Comparison of ENCODE assay signal across 10 mouse cellular contexts in genomic region chr3:102169197-102169905, GRCm38 (mm10). TPM values are rescaled to one million over a fixed set of nuclear protein-coding genes. Genes with fewer than 3 reads are reported as not detected.
DNase-seq lines count a peak whose midpoint lies in the region; ATAC-seq and TF ChIP-seq lines count a peak whose summit lies in the region.
"Had no signal": no experiment of that assay in that cellular context is flagged by ENCODE, and none has a peak within 500 bp of the region (broad histone marks: within the 10 kb centered on the region; RNA-seq: fewer than 3 reads in every experiment).

No protein-coding gene starts in this region.

- no peak overlapping the region for H3K4me2 ChIP-seq in limb, embryonic 12.5 days
- peak overlapping the region; percentile 24; the same call in 1 of the 2 replicates for H3K4me2 ChIP-seq in heart, embryonic 15.5 days
- no peak overlapping the region for H3K4me2 ChIP-seq in liver, postnatal 0 days (ENCODE audit: low read depth, low read length)

- TF ChIP-seq CTCF in liver, postnatal 0 days (IDR thresholded peaks at IDR 0.05; ENCODE audit: low read depth), result no peak

- no peaks in the 10 kb centered on the region for H3K9me3 ChIP-seq in limb, embryonic 12.5 days
- no peaks in the 10 kb centered on the region for H3K9me3 ChIP-seq in limb, embryonic 10.5 days (replicated peaks)
- no peaks in the 10 kb centered on the region for H3K9me3 ChIP-seq in heart, embryonic 15.5 days (replicated peaks)
- H3K9me3 ChIP-seq in liver, postnatal 0 days (ENCODE audit: low read length), result no peaks in the 10 kb centered on the region

- TF ChIP-seq EP300 in liver, postnatal 0 days (IDR thresholded peaks at IDR 0.05; ENCODE audit: low read depth), result no peak

- H3K4me1 ChIP-seq in limb, embryonic 12.5 days (replicated peaks), result peaks cover 34% of the 10 kb centered on the region
- peaks cover 22% of the 10 kb centered on the region for H3K4me1 ChIP-seq in limb, embryonic 10.5 days
- peaks cover 73% of the 10 kb centered on the region for H3K4me1 ChIP-seq in heart, embryonic 15.5 days (replicated peaks)
- peaks cover 12% of the 10 kb centered on the region for H3K4me1 ChIP-seq in liver, postnatal 0 days (ENCODE audit: insufficient read depth)
- H3K4me1 ChIP-seq: megakaryocyte, embryonic 14.5 days had no signal

- H3K27ac ChIP-seq in limb, embryonic 12.5 days, result peak overlapping the region; percentile 56; the same call in 1 of the 2 replicates
- H3K27ac ChIP-seq in limb, embryonic 10.5 days, result no peak overlapping the region
- peak overlapping the region; percentile 78 for H3K27ac ChIP-seq in heart, embryonic 15.5 days
- no peak overlapping the region for H3K27ac ChIP-seq in liver, postnatal 0 days (ENCODE audit: low read depth)

- H3K27me3 ChIP-seq in limb, embryonic 12.5 days, result no peaks in the 10 kb centered on the region
- H3K27me3 ChIP-seq in limb, embryonic 10.5 days (ENCODE audit: low read depth, poor library complexity, severe bottlenecking), result no peaks in the 10 kb centered on the region
- no peaks in the 10 kb centered on the region for H3K27me3 ChIP-seq in heart, embryonic 15.5 days
- no peaks in the 10 kb centered on the region for H3K27me3 ChIP-seq in liver, postnatal 0 days (ENCODE audit: insufficient read depth, low read length)
- H3K27me3 ChIP-seq: CH12.LX; megakaryocyte, embryonic 14.5 days had no signal

- peak; percentile 52 for ATAC-seq in limb, embryonic 12.5 days (ENCODE audit: insufficient number of reproducible peaks, insufficient read depth, low FRiP score, low TSS enrichment, low read depth)
- ATAC-seq in heart, embryonic 15.5 days (replicated peaks; ENCODE audit: insufficient number of reproducible peaks, insufficient read depth, low FRiP score, low read depth), result peak; percentile 90
- ATAC-seq in liver, postnatal 0 days, result no peak
- ATAC-seq in CD4-positive, CD25-positive, alpha-beta regulatory T cell, adult 4 months, result no peak

- DNase-seq in limb, embryonic 10.5 days (ENCODE audit: low spot score), result no peak
- DNase-seq in fibroblast of lung, adult 2 months (ENCODE audit: low read depth), result peak; percentile 90
- DNase-seq in large intestine, adult 2 months (ENCODE audit: low read depth, low spot score), result peak; percentile 79
- peak; percentile 67 for DNase-seq in liver, postnatal 0 days
- DNase-seq in right cerebral cortex, adult 2 months (ENCODE audit: low spot score in 2 of 2), result peak; percentile 96 to 97

- H3K36me3 ChIP-seq in limb, embryonic 12.5 days, result peaks cover 13% of the 10 kb centered on the region
- peaks cover 5% of the 10 kb centered on the region for H3K36me3 ChIP-seq in limb, embryonic 10.5 days
- peaks cover 10% of the 10 kb centered on the region for H3K36me3 ChIP-seq in heart, embryonic 15.5 days
- H3K36me3 ChIP-seq in liver, postnatal 0 days (replicated peaks; ENCODE audit: insufficient read depth, low read length), result no peaks in the 10 kb centered on the region

- 71% methylated on average over 13 of the region's 13 CpGs for WGBS in limb, embryonic 12.5 days
- 91% methylated on average over 13 of the region's 13 CpGs for WGBS in limb, embryonic 10.5 days
- WGBS in heart, embryonic 15.5 days, result 12% methylated on average over 13 of the region's 13 CpGs
- WGBS in large intestine, adult 2 months, result 10% methylated on average over 13 of the region's 13 CpGs
- WGBS in liver, postnatal 0 days (ENCODE audit: insufficient replicate concordance), result 76% methylated on average over 13 of the region's 13 CpGs

- no peak overlapping the region for H3K4me3 ChIP-seq in limb, embryonic 12.5 days (replicated peaks)
- no peak overlapping the region for H3K4me3 ChIP-seq in limb, embryonic 10.5 days
- no peak overlapping the region for H3K4me3 ChIP-seq in heart, embryonic 15.5 days
- H3K4me3 ChIP-seq in liver, postnatal 0 days (ENCODE audit: low read depth, low read length), result no peak overlapping the region
- H3K4me3 ChIP-seq: megakaryocyte, embryonic 14.5 days had no signal

- no peak overlapping the region for H3K9ac ChIP-seq in limb, embryonic 12.5 days (replicated peaks)
- no peak overlapping the region for H3K9ac ChIP-seq in heart, embryonic 15.5 days
- H3K9ac ChIP-seq in liver, postnatal 0 days (replicated peaks), result no peak overlapping the region

RNA-seq across cellular contexts. Expression of gene Vangl1, which starts 35.1 kb away (rescaled TPM):
- 15.4 and 15.6 TPM in 2 replicates for polyA plus RNA-seq in limb, embryonic 12.5 days (2016; fragmentation: Nextera tagmentation; extraction: Ambion mirVana)
- polyA plus RNA-seq in limb, embryonic 10.5 days (2016; fragmentation: Nextera tagmentation; extraction: Ambion mirVana), result 11.8 and 14.8 TPM in 2 replicates
- 20.2 and 21.6 TPM in 2 replicates for polyA plus RNA-seq in heart, embryonic 15.5 days (2015; fragmentation: Nextera tagmentation; extraction: Ambion mirVana)
- polyA plus RNA-seq in large intestine, adult 2 months (2012; rRNA removed), result 6.5 and 7.8 TPM in 2 replicates
- 21.4 and 22.8 TPM in 2 replicates for polyA plus RNA-seq in liver, postnatal 0 days (2015; fragmentation: Nextera tagmentation; extraction: Ambion mirVana)
- polyA plus RNA-seq in CD4-positive, CD25-positive, alpha-beta regulatory T cell, adult 4 months (2017; shearing (Covaris generic)), result under 1 TPM; 0.08 to 0.47 TPM

Comparison
In these comparisons a context has a peak if more than half of its experiments do, and no peak if none do; other contexts are left out.
1. H3K27ac ChIP-seq: peak in limb, embryonic 12.5 days (single experiment) and heart, embryonic 15.5 days (single experiment); none in limb, embryonic 10.5 days (single experiment) and liver, postnatal 0 days (single experiment).
2. ATAC-seq: peak in limb, embryonic 12.5 days (single experiment) and heart, embryonic 15.5 days (single experiment); none in liver, postnatal 0 days (single experiment) and CD4-positive, CD25-positive, alpha-beta regulatory T cell, adult 4 months (single experiment).